Mouse (Mus musculus) megakaryocyte, embryonic 14.5 days (primary cell): ENCODE results near the gene Xylt1.

ENCODE experiments used
- FLI1 ChIP-seq: IDR thresholded peaks from 2 replicates; pipeline ENCODE4 v1.6.1; 2012; ENCODE audit warnings: low read length, inconsistent platforms, mixed read lengths
- GATA1 ChIP-seq: IDR thresholded peaks from 3 replicates; pipeline ENCODE4 v1.6.1; 2012; ENCODE audit warnings: mixed read lengths, low read length, inconsistent platforms, borderline replicate concordance

DNA sequence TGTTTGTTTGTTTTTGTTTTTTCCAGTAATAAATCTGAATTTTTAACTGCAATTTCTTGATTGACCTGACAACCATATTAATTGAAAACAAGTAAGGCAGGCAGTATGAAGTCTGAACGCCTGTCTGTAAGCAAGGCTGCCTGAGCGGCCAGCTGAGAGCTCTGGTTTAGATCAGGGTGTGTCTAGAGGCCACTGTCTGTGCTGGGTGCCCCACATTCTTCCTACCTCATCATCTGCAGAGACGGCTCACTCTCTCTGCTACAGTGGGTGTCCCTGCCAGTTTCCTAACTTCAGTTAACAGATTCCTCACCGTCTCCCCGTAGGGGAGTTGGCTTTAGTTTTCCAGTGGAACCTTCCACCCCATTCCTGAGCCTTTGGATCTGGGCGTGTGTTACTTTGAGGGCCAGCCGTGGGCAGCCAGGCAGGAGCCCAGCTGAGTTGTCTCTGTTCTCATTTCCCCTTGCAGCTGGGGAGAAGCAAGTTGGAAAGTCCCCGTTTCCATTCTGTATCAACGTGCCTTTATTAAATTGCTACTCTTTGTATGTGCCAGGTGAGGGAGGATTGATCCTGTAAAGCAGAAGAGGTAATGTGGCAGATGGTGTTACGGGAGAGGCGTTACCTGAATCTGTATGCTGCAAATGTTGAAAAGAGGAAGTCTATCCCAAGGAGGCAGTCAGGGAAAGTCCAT, 187.0 kb downstream of the Xylt1 start:
- TF ChIP-seq GATA1 = no peak
- no peak for TF ChIP-seq FLI1
